Mouse (Mus musculus): ENCODE data around the gene Ccl22.

Ccl22 gene

GRCm38 (mm10) chr8:94778473-94778872 lies 33.1 kb downstream of the Ccl22 start:
- no peak for DNase-seq (ENCODE audit: low read depth in 1 of 2, low spot score in 2 of 2)

GRCm38 (mm10) chr8:94778895-94779533 lies 33.6 kb downstream of the Ccl22 start:
- DNase-seq (ENCODE audit: low read depth in 1 of 2, low spot score in 2 of 2) = no peak

GRCm38 (mm10) chr8:94779534-94780294 lies 34.3 kb downstream of the Ccl22 start:
- no peak for DNase-seq (ENCODE audit: low read depth in 1 of 2, low spot score in 2 of 2)

DNA sequence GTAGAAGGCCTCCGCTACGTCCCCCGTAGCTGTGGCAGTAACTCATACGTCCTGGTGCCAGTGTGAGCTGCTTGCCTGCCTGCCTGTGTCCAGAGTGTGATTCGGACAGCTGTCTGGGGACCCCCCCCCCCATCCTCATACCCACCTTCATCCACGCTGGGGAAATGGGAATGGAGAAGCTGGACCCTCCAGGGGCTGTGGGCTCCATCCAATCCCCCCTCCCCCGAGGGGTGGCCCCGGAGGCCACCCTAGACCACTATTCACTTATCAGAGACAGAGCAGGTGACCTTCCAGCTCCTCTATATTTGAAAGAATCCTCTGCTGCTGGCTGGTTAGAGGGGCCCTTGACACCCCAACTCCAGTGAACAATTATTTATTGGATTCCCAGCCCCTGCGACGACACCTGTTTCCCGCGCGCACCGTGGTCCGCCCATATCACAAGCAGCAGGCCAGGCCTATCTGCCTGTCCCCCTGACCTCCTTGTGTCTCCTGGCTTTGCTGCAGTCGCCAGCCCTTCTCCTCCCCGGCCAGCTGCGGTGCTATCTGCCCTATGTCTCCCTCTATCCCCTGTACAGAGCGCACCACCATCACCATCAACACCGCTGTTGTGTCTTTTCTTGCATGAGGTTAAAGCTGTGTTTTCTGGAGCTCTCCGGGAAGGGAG lies 35.2 kb downstream of the Ccl22 start:
- DNase-seq (ENCODE audit: low read depth in 1 of 2, low spot score in 2 of 2) = no peak

GRCm38 (mm10) chr8:94781155-94781837 lies 35.9 kb downstream of the Ccl22 start:
- DNase-seq (ENCODE audit: low read depth in 1 of 2, low spot score in 2 of 2) = no peak

GRCm38 (mm10) chr8:94781838-94782235 lies 36.4 kb downstream of the Ccl22 start:
- no peak for DNase-seq (ENCODE audit: low read depth in 1 of 2, low spot score in 2 of 2)

- DNase-seq (ENCODE audit: low read depth in 1 of 2, low spot score in 2 of 2) = no peak
These were observed 38.5 kb downstream of the Ccl22 start for GRCm38 (mm10) chr8:94783890-94784289.

DNA sequence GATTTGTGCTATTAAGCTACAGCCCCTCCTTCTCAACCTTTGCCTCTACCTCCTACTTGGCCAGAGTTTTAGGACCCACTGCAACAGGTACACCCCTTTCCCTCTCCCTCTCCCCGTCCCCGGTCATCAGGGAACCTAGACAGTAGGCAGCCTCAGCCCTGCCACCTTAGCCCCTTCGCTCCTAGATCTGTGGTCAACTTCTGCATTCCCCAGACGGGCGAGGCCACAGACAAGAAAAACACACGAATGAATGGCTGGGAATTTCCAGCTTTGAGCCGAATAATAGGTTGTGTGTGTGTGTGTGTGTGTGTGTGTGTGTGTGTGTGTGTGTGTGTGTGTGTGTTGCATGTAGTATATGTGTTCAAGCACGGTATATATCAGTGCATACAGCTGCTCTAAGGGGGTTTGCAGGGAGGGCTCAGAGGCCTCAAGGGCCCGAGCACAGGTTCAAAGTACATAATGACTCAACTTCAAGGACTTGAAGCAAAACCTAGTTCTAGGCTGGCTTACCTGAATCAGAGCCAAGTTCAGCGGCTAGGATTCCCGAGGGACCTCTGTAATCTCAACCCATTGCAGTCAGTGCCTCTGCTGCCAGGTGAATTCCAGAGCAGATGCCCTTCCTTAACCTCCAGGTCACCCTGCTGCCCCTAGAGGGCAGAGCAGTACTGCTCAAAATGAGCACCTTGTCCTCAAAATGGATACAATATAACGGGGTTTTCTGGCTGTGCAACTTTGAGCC lies 40.0 kb downstream of the Ccl22 start:
- no peak for DNase-seq (ENCODE audit: low read depth in 1 of 2, low spot score in 2 of 2)

DNA sequence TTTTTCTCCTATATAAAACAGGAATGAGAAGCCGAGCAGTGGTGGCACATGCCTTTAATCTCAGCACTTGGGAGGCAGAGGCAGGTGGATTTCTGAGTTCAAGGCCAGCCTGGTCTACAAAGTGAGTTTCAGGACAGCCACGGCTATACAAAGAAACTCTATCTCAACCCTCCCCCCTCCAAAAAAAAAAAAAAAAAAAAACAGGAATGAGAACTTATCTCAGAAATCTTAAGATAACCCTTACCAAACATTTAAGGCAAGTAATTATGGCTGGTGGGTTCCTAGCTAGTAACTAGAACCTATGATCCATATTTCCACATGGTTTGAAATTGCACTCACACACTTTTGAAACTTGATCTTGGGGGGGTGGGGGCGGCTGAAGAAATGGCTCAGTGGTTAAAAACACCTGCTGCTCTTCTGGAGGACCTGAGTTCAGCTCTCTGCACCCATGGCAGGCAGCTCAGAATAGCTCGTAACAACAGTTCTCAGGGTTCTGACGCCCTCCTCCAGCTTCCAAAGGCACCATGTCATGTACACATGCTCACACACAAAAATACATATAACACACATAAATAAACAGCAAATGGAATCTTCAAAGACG lies 40.7 kb downstream of the Ccl22 start:
- no peak for DNase-seq (ENCODE audit: low read depth in 1 of 2, low spot score in 2 of 2)

- no peak for DNase-seq (ENCODE audit: low read depth in 1 of 2, low spot score in 2 of 2)
These were observed 42.4 kb downstream of the Ccl22 start for GRCm38 (mm10) chr8:94787524-94788501.

GRCm38 (mm10) chr8:94789256-94789955 lies 44.0 kb downstream of the Ccl22 start:
- DNase-seq (ENCODE audit: low read depth in 1 of 2, low spot score in 2 of 2) = no peak

DNA sequence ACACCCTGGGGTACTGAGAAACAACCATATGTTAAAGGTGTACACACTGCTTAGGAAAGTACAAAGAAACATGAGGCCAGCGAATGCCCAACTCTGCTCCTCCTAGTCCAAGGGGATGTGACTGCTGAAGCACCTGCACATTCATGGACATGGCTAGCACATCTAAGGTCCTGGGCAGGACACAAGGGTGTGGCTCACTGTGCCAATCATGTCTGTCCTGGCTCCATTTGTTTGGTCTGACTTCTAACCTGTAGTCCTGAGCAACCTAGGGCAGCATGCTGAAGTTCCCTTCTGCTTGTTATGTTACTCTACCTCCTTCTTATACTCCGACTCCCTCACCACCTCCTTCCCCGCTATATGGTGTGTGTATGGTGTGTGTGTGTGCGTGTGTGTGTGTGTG lies 49.0 kb downstream of the Ccl22 start:
- no peak for DNase-seq (ENCODE audit: low read depth in 1 of 2, low spot score in 2 of 2)

- no peak for DNase-seq (ENCODE audit: low read depth in 1 of 2, low spot score in 2 of 2)
These were observed 49.4 kb downstream of the Ccl22 start for GRCm38 (mm10) chr8:94794782-94795181.

DNA sequence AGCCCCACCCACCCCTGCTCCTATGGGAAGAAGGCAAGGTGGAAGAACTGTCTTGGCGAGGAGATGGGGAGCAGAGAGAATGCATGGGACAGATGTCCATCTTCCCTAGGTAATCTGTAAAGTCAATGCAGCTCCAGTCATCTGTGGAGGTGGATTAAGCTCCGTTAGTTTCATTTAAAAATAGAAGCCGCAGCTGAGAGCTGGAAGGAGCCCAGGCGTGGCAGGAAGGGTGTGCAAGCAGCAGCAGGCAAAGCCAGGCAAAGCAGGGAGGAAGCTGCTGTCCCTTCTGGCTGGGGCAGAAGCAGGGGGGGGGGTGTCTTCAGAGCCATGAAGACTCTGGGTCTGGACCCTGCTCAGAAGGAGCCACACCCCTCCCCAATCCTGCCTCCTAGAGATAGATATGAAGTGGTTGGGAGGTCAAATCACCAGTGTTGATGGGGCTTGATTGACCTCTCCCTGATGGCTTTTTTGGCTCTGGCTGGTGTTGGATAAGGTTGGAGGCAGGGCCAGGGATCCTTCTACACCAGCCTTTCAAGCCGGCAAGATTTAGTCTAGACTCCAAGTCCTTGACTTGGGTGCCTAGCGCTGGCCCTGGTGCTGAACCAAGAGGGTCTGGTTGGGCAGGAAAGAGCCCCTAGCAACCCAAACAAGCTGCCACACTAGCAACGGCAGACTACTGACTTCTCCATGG lies 55.0 kb downstream of the Ccl22 start:
- DNase-seq (ENCODE audit: low read depth in 1 of 2, low spot score in 2 of 2) = no peak
